Mouse (Mus musculus) erythroblast, embryonic 14.5 days (primary cell): Measurements from ENCODE around the gene Rras2. TPM values are rescaled to one million over a fixed set of nuclear protein-coding genes. Genes with fewer than 3 reads are reported as not detected.

Source experiments
- H3K27me3 ChIP-seq: 2 replicates; pipeline ENCODE4 v1.6.1; 2012; ENCODE audit warnings: inconsistent platforms; ENCODE audit not compliant: control insufficient read depth
- H3K36me3 ChIP-seq: 2 replicates; pipeline ENCODE4 v1.6.1; 2012; ENCODE audit warnings: mild to moderate bottlenecking, inconsistent platforms; ENCODE audit not compliant: control insufficient read depth
- H3K4me1 ChIP-seq: 2 replicates; pipeline ENCODE4 v1.6.1; 2012; ENCODE audit warnings: inconsistent platforms; ENCODE audit not compliant: control insufficient read depth
- H3K4me3 ChIP-seq: replicated peaks from 2 replicates; pipeline ENCODE3; 2012; ENCODE audit warnings: moderate library complexity, mild to moderate bottlenecking, inconsistent platforms
- H3K9me3 ChIP-seq: 2 replicates; pipeline ENCODE4 v1.6.1; 2012; ENCODE audit warnings: low read length, inconsistent platforms, mixed read lengths; ENCODE audit not compliant: control insufficient read depth
- GATA1 ChIP-seq: IDR thresholded peaks from 2 replicates; pipeline ENCODE4 v1.6.1; 2012; ENCODE audit warnings: low read length, inconsistent platforms, mixed read lengths
- TAL1 ChIP-seq: IDR thresholded peaks from 3 replicates; pipeline ENCODE4 v1.6.1; 2012; ENCODE audit warnings: low read length, inconsistent platforms, mixed read lengths
- polyA plus RNA-seq: library from polyadenylated mRNA; stranded (reverse); fragments of >175 nt; gene quantifications from 2 replicates; pipeline ENCODE4 v1.2.3, GENCODE M21; 2012

Rras2 gene
- polyA plus RNA-seq, 1 experiment = not detected

DNA sequence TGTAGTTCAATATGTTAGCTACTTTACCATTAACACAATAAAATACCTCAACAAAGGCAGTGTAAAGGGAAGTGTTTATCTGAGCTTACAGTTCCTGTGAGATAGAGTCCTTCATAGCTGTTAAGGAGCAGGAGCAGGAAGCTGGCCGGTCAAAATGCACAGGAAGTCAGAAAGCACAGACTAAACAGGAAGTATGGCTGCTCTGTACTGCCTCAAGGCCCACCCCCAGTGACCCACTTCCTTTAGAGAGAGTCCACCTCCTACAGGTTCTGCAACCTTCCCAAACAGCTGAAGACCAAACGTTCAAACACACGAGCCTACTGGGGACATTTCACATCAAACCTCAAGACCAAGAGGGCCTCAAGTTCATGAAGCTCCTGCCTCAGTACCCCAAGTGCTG is 28.3 kb upstream of the Rras2 start:
- no peaks in the 10 kb centered on the region for H3K27me3 ChIP-seq
- no peak overlapping the region for H3K4me3 ChIP-seq

DNA sequence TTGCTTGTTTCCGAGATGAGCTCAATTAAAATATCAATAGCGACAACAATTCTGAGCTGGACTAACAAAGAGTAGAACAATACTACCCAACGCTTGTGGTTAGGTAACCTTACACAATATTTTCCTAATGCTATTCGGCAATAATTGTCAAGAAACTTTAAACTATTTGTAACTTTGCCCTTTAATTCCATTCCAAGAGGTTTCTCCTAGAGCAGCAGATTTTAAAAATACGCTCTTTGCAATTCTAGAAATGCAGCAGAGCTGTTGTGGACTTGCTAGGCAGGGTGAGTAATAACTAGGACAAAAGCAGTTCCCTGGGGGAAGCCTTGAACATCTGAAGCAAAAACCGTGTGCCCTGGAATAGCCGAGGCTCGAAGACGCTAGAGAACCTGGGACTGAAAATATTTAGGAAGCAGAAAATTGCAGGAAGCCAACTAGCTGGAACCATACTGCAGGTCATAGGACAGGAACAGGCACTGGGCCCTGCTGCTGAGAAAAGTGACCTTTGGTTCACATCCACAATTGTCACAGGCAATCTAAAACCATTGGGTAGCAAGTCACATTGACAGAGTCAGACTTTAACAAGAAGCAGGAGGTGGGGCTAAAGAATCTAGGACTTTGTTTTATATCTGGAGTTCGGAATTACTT is 24.7 kb upstream of the Rras2 start:
- no peaks in the 10 kb centered on the region for H3K9me3 ChIP-seq
- TF ChIP-seq TAL1 (no peak), GATA1 (no peak)
- H3K27me3 ChIP-seq = no peaks in the 10 kb centered on the region
- H3K4me3 ChIP-seq = no peak overlapping the region
- no peaks in the 10 kb centered on the region for H3K36me3 ChIP-seq
- no peaks in the 10 kb centered on the region for H3K4me1 ChIP-seq

More for the DNA sequence above, 28.3 kb upstream of the Rras2 start:
- Histone ChIP-seq H3K36me3 (no peaks in the 10 kb centered on the region), H3K9me3 (no peaks in the 10 kb centered on the region), H3K4me1 (no peaks in the 10 kb centered on the region)
- TF ChIP-seq GATA1 (no peak), TAL1 (no peak)

DNA sequence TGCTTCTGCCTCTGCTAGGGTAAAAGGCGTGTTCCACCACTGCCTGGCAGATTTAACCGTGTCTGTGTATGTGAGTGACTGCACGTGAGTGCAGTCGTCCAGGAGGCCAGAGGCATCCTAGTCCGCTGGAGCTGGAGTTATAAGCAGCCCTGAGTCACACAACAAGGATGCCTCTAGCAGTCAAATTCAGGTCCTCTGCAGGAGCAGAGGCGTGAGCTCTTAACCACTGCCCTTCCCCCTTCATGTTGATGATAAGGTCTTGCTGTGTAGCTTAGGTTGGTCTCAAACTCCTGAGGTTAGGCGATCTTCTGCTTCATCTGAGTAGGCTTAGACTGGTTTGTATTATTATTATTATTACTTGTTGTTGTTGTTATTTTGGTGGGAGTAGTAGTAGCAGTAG is 22.4 kb upstream of the Rras2 start:
- Histone ChIP-seq H3K36me3 (no peaks in the 10 kb centered on the region), H3K9me3 (no peaks in the 10 kb centered on the region), H3K4me1 (no peaks in the 10 kb centered on the region), H3K4me3 (no peak overlapping the region), H3K27me3 (no peaks in the 10 kb centered on the region)
- TF ChIP-seq TAL1 (no peak), GATA1 (no peak)

DNA sequence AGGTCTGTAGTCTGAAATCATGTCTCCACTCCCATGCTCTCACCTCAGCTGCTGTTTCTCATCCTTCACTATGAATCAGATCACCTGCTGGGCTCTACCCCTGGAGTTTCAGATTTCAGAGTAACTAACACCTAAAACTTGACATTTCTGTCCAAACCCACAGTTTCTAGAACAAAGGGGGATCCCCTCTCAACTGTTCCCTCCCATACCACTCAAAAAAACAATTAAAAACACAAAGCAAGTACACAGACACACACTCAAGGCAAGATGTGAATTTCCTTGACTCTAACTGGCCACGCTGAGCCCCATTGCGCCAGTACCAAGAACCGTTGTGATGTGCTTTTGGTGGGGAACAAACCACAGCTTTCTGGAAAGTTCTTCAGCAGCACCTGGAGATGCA is 21.8 kb upstream of the Rras2 start:
- Histone ChIP-seq H3K4me1 (no peaks in the 10 kb centered on the region), H3K4me3 (no peak overlapping the region), H3K9me3 (no peaks in the 10 kb centered on the region), H3K36me3 (no peaks in the 10 kb centered on the region), H3K27me3 (no peaks in the 10 kb centered on the region)
- TF ChIP-seq GATA1 (no peak), TAL1 (no peak)

DNA sequence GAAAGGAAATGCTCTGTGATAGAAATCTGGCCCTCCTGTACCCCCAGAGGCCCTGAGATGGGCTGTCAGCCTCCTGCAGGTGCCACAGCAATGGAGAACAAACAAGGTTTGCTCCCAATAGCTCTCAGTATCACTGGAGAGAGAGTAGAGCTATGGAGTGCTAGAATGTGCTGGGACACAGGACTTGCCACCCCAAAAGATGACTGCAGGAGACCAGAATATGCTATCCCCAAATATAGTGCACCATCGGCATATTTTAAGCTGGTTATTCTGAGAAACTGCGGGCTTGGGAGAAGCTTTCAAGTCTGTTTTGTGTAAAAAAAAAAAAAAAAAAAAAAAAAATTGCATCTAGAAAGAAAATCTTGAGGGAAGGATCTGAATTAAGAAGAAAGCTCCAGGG is 20.7 kb upstream of the Rras2 start:
- TF ChIP-seq TAL1 (no peak), GATA1 (no peak)
- H3K27me3 ChIP-seq = no peaks in the 10 kb centered on the region
- H3K4me3 ChIP-seq = no peak overlapping the region
- H3K4me1 ChIP-seq = no peaks in the 10 kb centered on the region
- H3K9me3 ChIP-seq = no peaks in the 10 kb centered on the region
- no peaks in the 10 kb centered on the region for H3K36me3 ChIP-seq

DNA sequence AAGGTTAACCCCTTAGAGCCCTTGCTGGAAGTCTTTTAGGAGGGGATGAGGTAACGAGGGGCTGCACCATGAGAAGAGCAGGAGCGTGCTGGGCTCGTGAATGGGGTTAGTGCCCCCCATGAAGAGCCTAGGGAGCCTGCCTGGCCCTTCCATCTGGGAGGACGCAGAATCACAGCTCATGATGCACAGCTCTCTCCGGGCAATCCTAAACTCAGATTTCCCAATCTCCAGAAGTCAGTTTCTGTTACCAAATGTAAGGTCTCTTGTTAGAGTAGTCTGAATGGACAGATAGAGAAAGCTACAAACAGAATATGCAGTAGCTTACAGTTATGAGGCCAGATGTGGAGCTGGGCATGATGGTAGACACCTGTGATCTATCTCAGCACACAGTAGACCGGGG is 17.6 kb upstream of the Rras2 start:
- H3K4me3 ChIP-seq = no peak overlapping the region
- H3K4me1 ChIP-seq = no peaks in the 10 kb centered on the region

DNA sequence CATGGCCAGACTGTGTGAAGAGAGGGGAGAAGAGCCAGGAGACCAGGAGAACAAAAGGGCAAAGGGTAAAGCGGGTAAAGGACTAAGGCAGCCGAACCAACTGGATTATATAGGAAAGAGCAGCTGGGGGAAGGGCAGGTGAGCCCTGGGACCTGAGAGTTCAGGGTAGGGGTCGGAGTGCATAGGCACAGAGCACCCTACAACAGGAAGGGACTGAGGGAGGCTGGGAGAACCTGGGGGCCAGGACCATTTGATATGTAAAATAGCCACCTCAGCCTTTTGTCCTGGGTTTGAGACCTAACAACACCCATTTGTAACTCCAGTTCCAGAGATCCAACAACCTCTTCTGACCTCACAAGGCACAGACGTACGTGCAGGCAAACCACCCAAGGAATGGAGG is 16.4 kb upstream of the Rras2 start:
- Histone ChIP-seq H3K36me3 (no peaks in the 10 kb centered on the region), H3K27me3 (no peaks in the 10 kb centered on the region), H3K4me3 (no peak overlapping the region), H3K4me1 (no peaks in the 10 kb centered on the region), H3K9me3 (no peaks in the 10 kb centered on the region)
- TF ChIP-seq TAL1 = no peak
- TF ChIP-seq GATA1 = no peak

More for the DNA sequence above, 17.6 kb upstream of the Rras2 start:
- H3K36me3 ChIP-seq = no peaks in the 10 kb centered on the region
- TF ChIP-seq TAL1 (no peak), GATA1 (no peak)
- no peaks in the 10 kb centered on the region for H3K27me3 ChIP-seq
- H3K9me3 ChIP-seq = no peaks in the 10 kb centered on the region

DNA sequence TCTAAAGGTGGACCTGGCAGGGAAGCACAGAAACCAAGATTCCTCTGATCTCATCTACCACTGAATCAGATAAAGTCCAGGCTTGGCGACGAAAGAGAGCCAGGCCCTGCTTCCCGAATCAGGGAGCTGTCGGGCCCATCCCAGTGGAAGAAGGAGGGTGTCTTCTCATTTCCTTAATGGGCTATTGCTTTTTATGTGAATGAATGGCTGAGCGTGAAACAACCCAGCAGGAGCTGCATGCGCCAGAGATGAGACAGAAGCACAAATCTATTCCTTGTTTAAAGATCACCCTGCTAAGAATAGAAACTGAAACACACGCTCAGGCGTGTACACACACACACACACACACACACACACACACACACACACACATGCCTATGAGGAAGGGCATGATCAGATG is 14.7 kb upstream of the Rras2 start:
- no peaks in the 10 kb centered on the region for H3K36me3 ChIP-seq
- no peak overlapping the region for H3K4me3 ChIP-seq
- H3K27me3 ChIP-seq = no peaks in the 10 kb centered on the region
- no peaks in the 10 kb centered on the region for H3K4me1 ChIP-seq
- TF ChIP-seq GATA1 = no peak
- TF ChIP-seq TAL1 = no peak
- no peaks in the 10 kb centered on the region for H3K9me3 ChIP-seq

DNA sequence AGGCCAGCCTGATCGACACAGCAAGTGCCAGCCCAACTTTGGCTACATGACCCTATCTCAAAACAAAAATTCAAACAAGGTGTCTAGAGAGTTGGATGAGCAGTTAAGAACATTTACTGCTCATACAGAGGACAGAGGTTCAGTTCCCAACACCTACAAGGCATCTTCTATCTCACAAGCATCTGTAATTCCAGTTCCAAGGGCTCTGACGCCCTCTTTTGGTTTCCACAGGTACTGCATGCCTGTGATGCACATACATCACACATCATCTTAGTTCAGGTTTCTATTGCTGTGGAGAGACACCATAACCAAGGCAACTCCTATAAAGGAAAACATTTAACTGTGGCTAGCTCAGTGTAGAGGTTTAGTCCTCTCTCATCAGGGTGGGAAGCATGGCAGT is 11.7 kb upstream of the Rras2 start:
- H3K27me3 ChIP-seq = no peaks in the 10 kb centered on the region
- no peaks in the 10 kb centered on the region for H3K4me1 ChIP-seq
- no peaks in the 10 kb centered on the region for H3K36me3 ChIP-seq
- TF ChIP-seq GATA1 (no peak), TAL1 (no peak)
- H3K4me3 ChIP-seq = no peak overlapping the region
- H3K9me3 ChIP-seq = no peaks in the 10 kb centered on the region

DNA sequence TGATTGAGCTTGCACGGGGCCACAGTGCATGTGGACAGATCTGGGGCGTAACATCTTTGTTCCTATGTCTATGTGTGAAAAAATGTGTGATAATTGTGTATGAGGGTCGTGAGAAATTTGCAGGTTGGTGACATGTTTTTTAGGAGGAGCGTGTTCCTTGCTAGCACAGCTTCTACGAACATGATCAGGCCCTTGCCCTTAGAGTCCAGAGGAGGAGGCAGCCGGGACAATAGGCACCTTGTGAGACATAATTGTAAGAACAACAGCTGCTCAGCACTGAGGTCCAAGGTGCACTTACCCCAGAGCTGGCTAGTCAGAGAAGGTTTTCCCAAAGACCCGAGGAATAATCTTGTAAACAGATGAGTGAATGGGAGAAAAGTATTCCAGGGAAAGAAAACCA is 599 bp upstream of the Rras2 start:
- Histone ChIP-seq H3K4me3 (no peak overlapping the region), H3K4me1 (peaks cover 2% of the 10 kb centered on the region; the same call in 1 of the 2 replicates), H3K9me3 (no peaks in the 10 kb centered on the region), H3K36me3 (no peaks in the 10 kb centered on the region), H3K27me3 (peaks cover 41% of the 10 kb centered on the region)
- TF ChIP-seq TAL1 (no peak), GATA1 (no peak)
